Mouse (Mus musculus) erythroblast, adult 5-6 weeks (primary cell): ENCODE results near the gene Kif2a. TPM values are rescaled to one million over a fixed set of nuclear protein-coding genes. Genes with fewer than 3 reads are reported as not detected.
"Not testable (repeated sequence)": the region's sequence is repeated elsewhere in the genome, so short reads cannot be mapped to it uniquely, and the experiment has no call there.

Experiments
- ATAC-seq: replicated peaks from 2 replicates; pipeline ENCODE4 v1.8.0; 2016; ENCODE audit warnings: moderate number of reproducible peaks, mild to moderate bottlenecking, moderate TSS enrichment, inconsistent platforms; ENCODE audit not compliant: poor library complexity, low FRiP score, severe bottlenecking
- total RNA-seq, 2 experiments: library from RNA; stranded (forward) in 1 of 2; stranded (reverse) in 1 of 2; fragments of 150-400 nt in 1 of 2; fragments of 200-764, 138-1000 nt in 1 of 2; gene quantifications; 2 replicates each; pipeline versions ENCODE4 v1.2.3 to v1.2.4; 2015 to 2017; ENCODE audit warnings: low replicate concordance in 2 of 2

The Kif2a gene
- total RNA-seq, 2 experiments from 2014 or later, result 160 to 257 TPM

GRCm38 (mm10) chr13:107025663-107026062 is 3.7 kb upstream of the Kif2a start:
- ATAC-seq, result no peak

GRCm38 (mm10) chr13:107022266-107023171 is 593 bp upstream of the Kif2a start:
- peak; percentile 73 for ATAC-seq

- ATAC-seq, result peak; percentile 68
Observed at GRCm38 (mm10) chr13:107019443-107019842, 2.5 kb downstream of the Kif2a start.

GRCm38 (mm10) chr13:107013926-107014325 is 8.0 kb downstream of the Kif2a start:
- ATAC-seq, result no peak

GRCm38 (mm10) chr13:107011618-107012017 is 10.3 kb downstream of the Kif2a start:
- ATAC-seq, result 0 out of 2 replicates have a peak, but pooled peaks have one; percentile 43

GRCm38 (mm10) chr13:107008174-107008573 is 13.8 kb downstream of the Kif2a start:
- ATAC-seq, result no peak

GRCm38 (mm10) chr13:107003211-107003610 is 18.7 kb downstream of the Kif2a start:
- no peak for ATAC-seq

GRCm38 (mm10) chr13:106998671-106999070 is 23.3 kb downstream of the Kif2a start:
- peak; percentile 94 for ATAC-seq

GRCm38 (mm10) chr13:106998026-106998425 is 23.9 kb downstream of the Kif2a start:
- no peak for ATAC-seq

- ATAC-seq, result not testable (repeated sequence)
Observed at GRCm38 (mm10) chr13:106997557-106997956, 24.4 kb downstream of the Kif2a start.

- no peak for ATAC-seq
Observed at GRCm38 (mm10) chr13:106996891-106997290, 25.0 kb downstream of the Kif2a start.

GRCm38 (mm10) chr13:106961496-106961895 is 60.4 kb downstream of the Kif2a start:
- no peak for ATAC-seq

- ATAC-seq, result no peak
Observed at GRCm38 (mm10) chr13:106960557-106960956, 61.4 kb downstream of the Kif2a start.

GRCm38 (mm10) chr13:106958286-106958685 is 63.6 kb downstream of the Kif2a start:
- ATAC-seq, result no peak

- ATAC-seq, result 0 out of 2 replicates have a peak, but pooled peaks have one; percentile 12
Observed at GRCm38 (mm10) chr13:106957554-106957953, 64.4 kb downstream of the Kif2a start.

- ATAC-seq, result no peak
Observed at GRCm38 (mm10) chr13:106954880-106955279, 67.0 kb downstream of the Kif2a start.

- ATAC-seq, result no peak
Observed at GRCm38 (mm10) chr13:106947583-106947982, 74.3 kb downstream of the Kif2a start.

- ATAC-seq, result peak; percentile 99
Observed at GRCm38 (mm10) chr13:106946594-106947540, 75.1 kb downstream of the Kif2a start, which contains the start of gene Dimt1. TSS of gene Dimt1 (plus strand) at chr13:106947127.

- ATAC-seq, result no peak
Observed at GRCm38 (mm10) chr13:106945518-106945917, 76.4 kb downstream of the Kif2a start.

GRCm38 (mm10) chr13:106942721-106943120 is 79.2 kb downstream of the Kif2a start:
- no peak for ATAC-seq
